Mouse (Mus musculus) myocyte (in vitro differentiated cells): ENCODE results near the gene Spg21.

Experiments
- POLR2A ChIP-seq: IDR thresholded peaks from one replicate; pipeline ENCODE4 v1.6.1; 2011; ENCODE audit warnings: low read depth, mild to moderate bottlenecking, control low read depth, moderate library complexity; ENCODE audit not compliant: insufficient read length
- POLR2AphosphoS2 ChIP-seq: IDR thresholded peaks from one replicate; pipeline ENCODE4 v1.6.1; 2011; ENCODE audit warnings: low read depth, control low read depth; ENCODE audit not compliant: insufficient read length
- TCF3 ChIP-seq: IDR thresholded peaks from one replicate; pipeline ENCODE4 v1.6.1; 2011; ENCODE audit warnings: low read depth, control low read depth; ENCODE audit not compliant: insufficient read length
- USF1 ChIP-seq: IDR thresholded peaks from one replicate; pipeline ENCODE4 v1.6.1; 2011; ENCODE audit warnings: low read depth, mild to moderate bottlenecking, control low read depth, moderate library complexity

GRCm38 (mm10) chr9:65534111-65534510 lies 73.4 kb downstream of the Spg21 start:
- TF ChIP-seq POLR2A (no peak), USF1 (no peak), POLR2AphosphoS2 (no peak), TCF3 (no peak)
